Mouse (Mus musculus) heart, postnatal 0 days (tissue): ENCODE results near the gene Nhej1. TPM values are rescaled to one million over a fixed set of nuclear protein-coding genes. Genes with fewer than 3 reads are reported as not detected.

Source experiments
- ATAC-seq: fragments of 200-750 bp; cut with Nextera tagmentation; 2 replicates; pipeline ENCODE4 v1.8.0; 2017; ENCODE audit warnings: low read depth, moderate number of reproducible peaks, moderate library complexity; ENCODE audit not compliant: insufficient read depth
- DNase-seq: peaks from one replicate; pipeline ENCODE4 v3.0.0-alpha.2; 2016; ENCODE audit warnings: low spot score
- H3K27ac ChIP-seq: fragments of 300-500 bp; sonication (generic); 2 replicates; pipeline ENCODE4 v1.5.1; 2014; ENCODE audit warnings: low read depth, mild to moderate bottlenecking
- H3K27me3 ChIP-seq: fragments of 300-500 bp; sonication (generic); 2 replicates; pipeline ENCODE4 v1.6.1; 2014; ENCODE audit warnings: low read length, mixed read lengths; ENCODE audit not compliant: control insufficient read depth, insufficient read depth
- H3K36me3 ChIP-seq: fragments of 300-500 bp; sonication (generic); replicated peaks from 2 replicates; pipeline ENCODE4 v1.6.1; 2014; ENCODE audit warnings: low read length, mixed read lengths; ENCODE audit not compliant: control insufficient read depth, insufficient read depth
- H3K4me1 ChIP-seq: fragments of 300-500 bp; sonication (generic); 2 replicates; pipeline ENCODE4 v1.6.1; 2014; ENCODE audit warnings: antibody characterized with exemption; ENCODE audit not compliant: control insufficient read depth, insufficient read depth
- H3K4me2 ChIP-seq: fragments of 300-500 bp; sonication (generic); 2 replicates; pipeline ENCODE4 v1.6.1; 2014; ENCODE audit warnings: low read depth, mild to moderate bottlenecking, low read length, moderate library complexity
- H3K4me3 ChIP-seq: fragments of 300-500 bp; sonication (generic); 2 replicates; pipeline ENCODE4 v1.5.1; 2014; ENCODE audit warnings: low read depth, low read length
- H3K9ac ChIP-seq: fragments of 300-500 bp; sonication (generic); replicated peaks from 2 replicates; pipeline ENCODE4 v1.6.1; 2014; ENCODE audit warnings: low read depth, low read length, mixed read lengths
- H3K9me3 ChIP-seq: fragments of 300-500 bp; sonication (generic); replicated peaks from 2 replicates; pipeline ENCODE4 v1.6.1; 2016; ENCODE audit warnings: low read length; ENCODE audit not compliant: control insufficient read depth
- CTCF ChIP-seq: IDR thresholded peaks from 2 replicates; pipeline ENCODE4 v1.5.1; 2016; ENCODE audit warnings: antibody characterized with exemption, control low read depth, low read depth
- EP300 ChIP-seq: IDR thresholded peaks from 2 replicates; pipeline ENCODE4 v1.6.1; 2016; ENCODE audit warnings: antibody characterized with exemption, low read depth
- WGBS: fragments of 180-500 bp; shearing (Covaris S2); extraction: QIAGEN DNeasy Blood & Tissue Kit; methylation state at CpG from one replicate; pipeline ENCODE4 v1.1.7; 2014; 5-methylcytosine and 5-hydroxymethylcytosine counted together
- polyA plus RNA-seq: library from polyadenylated mRNA; unstranded; fragments of >200 nt; fragmentation: Nextera tagmentation; extraction: Ambion mirVana; gene quantifications from 2 replicates; pipeline ENCODE4 v1.2.1, GENCODE M21; 2015
- total RNA-seq: library from RNA; depleted of rRNA; stranded (reverse); fragments of >200 nt; gene quantifications from 2 replicates; pipeline ENCODE4 v1.2.3, GENCODE M21; 2014; ENCODE audit warnings: low replicate concordance

The Nhej1 gene
- total and polyA plus RNA-seq, 2 experiments from 2014 or later: 6.1 to 8.4 TPM

GRCm38 (mm10) chr1:74967962-74968580, 156.9 kb downstream of the Nhej1 start:
- 36% methylated on average over 8 of the region's 8 CpGs for WGBS
- no peaks in the 10 kb centered on the region for H3K9me3 ChIP-seq

GRCm38 (mm10) chr1:74964494-74965215, 160.3 kb downstream of the Nhej1 start:
- TF ChIP-seq EP300: no peak
- TF ChIP-seq CTCF: peak; percentile 76
- Histone ChIP-seq H3K9ac (no peak overlapping the region), H3K36me3 (no peaks in the 10 kb centered on the region), H3K4me1 (no peaks in the 10 kb centered on the region), H3K4me2 (peak overlapping the region; percentile 32; the same call in 1 of the 2 replicates), H3K4me3 (no peak overlapping the region), H3K27me3 (peaks cover 13% of the 10 kb centered on the region; the same call in 1 of the 2 replicates), H3K9me3 (no peaks in the 10 kb centered on the region), H3K27ac (no peak overlapping the region)
- 19% methylated on average over 16 of the region's 16 CpGs for WGBS
- ATAC-seq (peak; percentile 62; the same call in 1 of the 2 replicates), DNase-seq (peak; percentile 87)

More at GRCm38 (mm10) chr1:74967962-74968580, 156.9 kb downstream of the Nhej1 start:
- Histone ChIP-seq H3K27ac (no peak overlapping the region), H3K4me2 (no peak overlapping the region), H3K9ac (no peak overlapping the region), H3K4me1 (no peaks in the 10 kb centered on the region), H3K4me3 (no peak overlapping the region), H3K27me3 (peaks cover 8% of the 10 kb centered on the region; the same call in 1 of the 2 replicates), H3K36me3 (no peaks in the 10 kb centered on the region)
- TF ChIP-seq CTCF: no peak
- no peak for TF ChIP-seq EP300
- no peak for ATAC-seq
- DNase-seq: no peak

GRCm38 (mm10) chr1:74962853-74963227, 162.2 kb downstream of the Nhej1 start:
- DNase-seq: no peak
- no peak for TF ChIP-seq EP300
- TF ChIP-seq CTCF: no peak
- ATAC-seq: no peak
- H3K36me3 ChIP-seq: no peaks in the 10 kb centered on the region
- no peaks in the 10 kb centered on the region for H3K9me3 ChIP-seq
- H3K4me1 ChIP-seq: no peaks in the 10 kb centered on the region
- no peak overlapping the region for H3K27ac ChIP-seq
- no peak overlapping the region for H3K9ac ChIP-seq
- peaks cover 19% of the 10 kb centered on the region; the same call in 1 of the 2 replicates for H3K27me3 ChIP-seq
- WGBS: 74% methylated on average over 5 of the region's 5 CpGs
- H3K4me3 ChIP-seq: no peak overlapping the region
- H3K4me2 ChIP-seq: no peak overlapping the region

- TF ChIP-seq CTCF: no peak
- no peak for TF ChIP-seq EP300
- no peak overlapping the region for H3K27ac ChIP-seq
- H3K27me3 ChIP-seq: peaks cover 23% of the 10 kb centered on the region; the same call in 1 of the 2 replicates
Measured at GRCm38 (mm10) chr1:74962126-74962852, 162.7 kb downstream of the Nhej1 start.

GRCm38 (mm10) chr1:74961722-74962121, 163.3 kb downstream of the Nhej1 start:
- 74% methylated on average over 7 of the region's 7 CpGs for WGBS
- DNase-seq (no peak), ATAC-seq (no peak)
- H3K27ac ChIP-seq: no peak overlapping the region
- peaks cover 28% of the 10 kb centered on the region; the same call in 1 of the 2 replicates for H3K27me3 ChIP-seq
- no peak for TF ChIP-seq EP300
- no peak for TF ChIP-seq CTCF
- no peak overlapping the region for H3K4me3 ChIP-seq
- H3K36me3 ChIP-seq: no peaks in the 10 kb centered on the region
- no peaks in the 10 kb centered on the region for H3K9me3 ChIP-seq
- no peaks in the 10 kb centered on the region for H3K4me1 ChIP-seq
- no peak overlapping the region for H3K9ac ChIP-seq
- H3K4me2 ChIP-seq: no peak overlapping the region

More at GRCm38 (mm10) chr1:74962126-74962852, 162.7 kb downstream of the Nhej1 start:
- Histone ChIP-seq H3K4me1 (no peaks in the 10 kb centered on the region), H3K4me2 (no peak overlapping the region), H3K4me3 (no peak overlapping the region), H3K9ac (no peak overlapping the region), H3K36me3 (no peaks in the 10 kb centered on the region), H3K9me3 (no peaks in the 10 kb centered on the region)
- no peak for DNase-seq
- WGBS: 66% methylated on average over 5 of the region's 5 CpGs
- no peak for ATAC-seq
